In genomic region chr13:84596585-84597142, GRCm38 (mm10) we compare ENCODE assay signal across 25 mouse cellular contexts.
A peak's percentile ranks its signal among the peaks of the same experiment; 100 is the strongest.
DNase-seq lines count a peak whose midpoint lies in the region; ATAC-seq and TF ChIP-seq lines count a peak whose summit lies in the region.
"Had no signal": no experiment of that assay in that cellular context is flagged by ENCODE, and none has a peak within 500 bp of the region (broad histone marks: within the 10 kb centered on the region; RNA-seq: fewer than 3 reads in every experiment).

No protein-coding gene starts in this region.

- H3K27me3 ChIP-seq in forebrain, embryonic 12.5 days = no peaks in the 10 kb centered on the region
- no peaks in the 10 kb centered on the region for H3K27me3 ChIP-seq in forebrain, embryonic 10.5 days (ENCODE audit: poor library complexity, severe bottlenecking)
- H3K27me3 ChIP-seq in forebrain, embryonic 14.5 days (replicated peaks; ENCODE audit: control insufficient read depth, insufficient read depth, low read length) = no peaks in the 10 kb centered on the region
- no peaks in the 10 kb centered on the region for H3K27me3 ChIP-seq in forebrain, embryonic 11.5 days (ENCODE audit: control insufficient read depth, insufficient read depth, low read length)
- no peaks in the 10 kb centered on the region for H3K27me3 ChIP-seq in forebrain, embryonic 16.5 days (replicated peaks; ENCODE audit: control insufficient read depth, insufficient read depth, low read length)
- no peaks in the 10 kb centered on the region for H3K27me3 ChIP-seq in hindbrain, embryonic 13.5 days
- H3K27me3 ChIP-seq: CH12.LX; embryonic facial prominence, embryonic 13.5 days; embryonic facial prominence, embryonic 15.5 days; Patski had no signal

- H3K4me3 ChIP-seq in forebrain, embryonic 12.5 days (replicated peaks) = no peak overlapping the region
- H3K4me3 ChIP-seq in forebrain, embryonic 10.5 days = no peak overlapping the region
- H3K4me3 ChIP-seq in forebrain, embryonic 14.5 days (ENCODE audit: low read depth, low read length) = no peak overlapping the region
- no peak overlapping the region for H3K4me3 ChIP-seq in forebrain, embryonic 11.5 days (ENCODE audit: low read depth, low read length)
- H3K4me3 ChIP-seq in forebrain, embryonic 16.5 days (replicated peaks; ENCODE audit: low read length) = no peak overlapping the region
- no peak overlapping the region for H3K4me3 ChIP-seq in hindbrain, embryonic 13.5 days
- H3K4me3 ChIP-seq: embryonic facial prominence, embryonic 13.5 days; embryonic facial prominence, embryonic 15.5 days had no signal

- TF ChIP-seq POLR2A in brain, embryonic 14.5 days (IDR thresholded peaks at IDR 0.05; ENCODE audit: borderline replicate concordance, extremely low read depth, insufficient read depth, insufficient read length, poor library complexity, severe bottlenecking) = no peak

- no peak overlapping the region for H3K9ac ChIP-seq in forebrain, embryonic 12.5 days
- no peak overlapping the region for H3K9ac ChIP-seq in forebrain, embryonic 14.5 days (ENCODE audit: low read length)
- H3K9ac ChIP-seq in forebrain, embryonic 11.5 days (ENCODE audit: low read length) = no peak overlapping the region
- H3K9ac ChIP-seq in forebrain, embryonic 16.5 days (replicated peaks; ENCODE audit: low read depth, low read length) = no peak overlapping the region
- no peak overlapping the region for H3K9ac ChIP-seq in hindbrain, embryonic 13.5 days
- H3K9ac ChIP-seq: embryonic facial prominence, embryonic 13.5 days; embryonic facial prominence, embryonic 15.5 days had no signal

- DNase-seq in forebrain, embryonic 10.5 days (ENCODE audit: extremely low spot score, low spot score) = no peak
- peak; percentile 56 for DNase-seq in forebrain, embryonic 14.5 days (ENCODE audit: low spot score)
- DNase-seq in forebrain, embryonic 11.5 days (ENCODE audit: low spot score) = no peak
- DNase-seq in brain, embryonic 14.5 days (ENCODE audit: low read depth) = peak; percentile 44
- DNase-seq: adrenal gland, adult 8-10 months; adrenal gland, postnatal 14 days; adrenal gland, postnatal 36 days; B cell, adult 2 months; cerebellum, adult 11 months; cerebellum, adult 18-20 months; cerebellum, adult 8-10 months; cerebellum, adult 9-11 months; cerebellum, postnatal 14 days; cerebellum, postnatal 36 days; embryo, embryonic 11 days had no signal

- no peak overlapping the region for H3K4me2 ChIP-seq in forebrain, embryonic 12.5 days
- no peak overlapping the region for H3K4me2 ChIP-seq in forebrain, embryonic 14.5 days (ENCODE audit: low read length)
- H3K4me2 ChIP-seq in forebrain, embryonic 11.5 days (ENCODE audit: low read depth, low read length, severe bottlenecking) = no peak overlapping the region
- H3K4me2 ChIP-seq in forebrain, embryonic 16.5 days (ENCODE audit: low read length) = no peak overlapping the region
- no peak overlapping the region for H3K4me2 ChIP-seq in hindbrain, embryonic 13.5 days
- H3K4me2 ChIP-seq: embryonic facial prominence, embryonic 13.5 days; embryonic facial prominence, embryonic 15.5 days had no signal

- H3K4me1 ChIP-seq in forebrain, embryonic 12.5 days = no peaks in the 10 kb centered on the region
- no peaks in the 10 kb centered on the region for H3K4me1 ChIP-seq in forebrain, embryonic 10.5 days
- H3K4me1 ChIP-seq in forebrain, embryonic 14.5 days (ENCODE audit: control insufficient read depth, insufficient read depth, low read length) = no peaks in the 10 kb centered on the region
- no peaks in the 10 kb centered on the region for H3K4me1 ChIP-seq in forebrain, embryonic 11.5 days (replicated peaks; ENCODE audit: control insufficient read depth, insufficient read depth, low read length)
- no peaks in the 10 kb centered on the region for H3K4me1 ChIP-seq in forebrain, embryonic 16.5 days (replicated peaks; ENCODE audit: control insufficient read depth, insufficient read depth, low read length)
- H3K4me1 ChIP-seq in hindbrain, embryonic 13.5 days (replicated peaks) = no peaks in the 10 kb centered on the region
- H3K4me1 ChIP-seq: embryonic facial prominence, embryonic 13.5 days; embryonic facial prominence, embryonic 15.5 days had no signal

- peak; percentile 61; the same call in 1 of the 2 replicates for ATAC-seq in forebrain, embryonic 12.5 days (ENCODE audit: low FRiP score)
- peak; percentile 81 for ATAC-seq in forebrain, embryonic 14.5 days
- ATAC-seq in forebrain, embryonic 11.5 days (replicated peaks; ENCODE audit: low FRiP score) = no peak
- peak; percentile 57; the same call in 1 of the 2 replicates for ATAC-seq in forebrain, embryonic 16.5 days
- no peak for ATAC-seq in hindbrain, embryonic 13.5 days (ENCODE audit: low FRiP score)
- ATAC-seq: activated CD4-positive, CD25-positive, alpha-beta regulatory T cell, adult 4 months; CD4-positive, CD25-positive, alpha-beta regulatory T cell, adult 4 months; Patski had no signal

- H3K9me3 ChIP-seq in forebrain, embryonic 12.5 days = no peaks in the 10 kb centered on the region
- H3K9me3 ChIP-seq in forebrain, embryonic 10.5 days = no peaks in the 10 kb centered on the region
- H3K9me3 ChIP-seq in forebrain, embryonic 14.5 days (replicated peaks; ENCODE audit: control insufficient read depth, low read length) = no peaks in the 10 kb centered on the region
- H3K9me3 ChIP-seq in forebrain, embryonic 11.5 days (ENCODE audit: control insufficient read depth, low read length) = no peaks in the 10 kb centered on the region
- H3K9me3 ChIP-seq in forebrain, embryonic 16.5 days (ENCODE audit: control insufficient read depth, low read length) = no peaks in the 10 kb centered on the region
- no peaks in the 10 kb centered on the region for H3K9me3 ChIP-seq in hindbrain, embryonic 13.5 days
- H3K9me3 ChIP-seq: embryonic facial prominence, embryonic 13.5 days; embryonic facial prominence, embryonic 15.5 days; G1E had no signal

- H3K36me3 ChIP-seq in forebrain, embryonic 12.5 days (replicated peaks) = no peaks in the 10 kb centered on the region
- H3K36me3 ChIP-seq in forebrain, embryonic 10.5 days (replicated peaks) = no peaks in the 10 kb centered on the region
- H3K36me3 ChIP-seq in forebrain, embryonic 14.5 days (ENCODE audit: control insufficient read depth, insufficient read depth, low read length) = no peaks in the 10 kb centered on the region
- H3K36me3 ChIP-seq in forebrain, embryonic 11.5 days (ENCODE audit: control insufficient read depth, insufficient read depth, low read length) = no peaks in the 10 kb centered on the region
- H3K36me3 ChIP-seq in forebrain, embryonic 16.5 days (ENCODE audit: control insufficient read depth, insufficient read depth) = no peaks in the 10 kb centered on the region
- H3K36me3 ChIP-seq in hindbrain, embryonic 13.5 days = no peaks in the 10 kb centered on the region
- H3K36me3 ChIP-seq: embryonic facial prominence, embryonic 13.5 days; embryonic facial prominence, embryonic 15.5 days; G1E had no signal

- H3K27ac ChIP-seq in forebrain, embryonic 12.5 days = no peak overlapping the region
- H3K27ac ChIP-seq in forebrain, embryonic 10.5 days = no peak overlapping the region
- no peak overlapping the region for H3K27ac ChIP-seq in forebrain, embryonic 14.5 days (ENCODE audit: low read depth, low read length)
- H3K27ac ChIP-seq in forebrain, embryonic 11.5 days (ENCODE audit: low read depth, low read length) = no peak overlapping the region
- H3K27ac ChIP-seq in forebrain, embryonic 16.5 days (ENCODE audit: low read length) = no peak overlapping the region
- H3K27ac ChIP-seq in hindbrain, embryonic 13.5 days = no peak overlapping the region
- H3K27ac ChIP-seq: embryonic facial prominence, embryonic 13.5 days; embryonic facial prominence, embryonic 15.5 days had no signal

- TF ChIP-seq CTCF in brain, embryonic 14.5 days (IDR thresholded peaks at IDR 0.05; ENCODE audit: borderline replicate concordance, extremely low read depth, insufficient read depth, insufficient read length) = no peak

Comparison
In these comparisons a context has a peak if more than half of its experiments do, and no peak if none do; other contexts are left out.
1. ATAC-seq: peak in forebrain, embryonic 12.5 days (single experiment), forebrain, embryonic 14.5 days (single experiment) and forebrain, embryonic 16.5 days (single experiment); none in forebrain, embryonic 11.5 days (single experiment) and hindbrain, embryonic 13.5 days (single experiment).
2. DNase-seq: peak in forebrain, embryonic 14.5 days (single experiment) and brain, embryonic 14.5 days (single experiment); none in forebrain, embryonic 10.5 days (single experiment) and forebrain, embryonic 11.5 days (single experiment).